Mouse (Mus musculus): Measurements from ENCODE around the gene Tuba1a.

GRCm38 (mm10) chr15:98988787-98989186 is 35.3 kb upstream of the Tuba1a start:
- TF ChIP-seq CTCF (IDR thresholded peaks at IDR 0.05; ENCODE audit: borderline replicate concordance, control insufficient read depth, extremely low read depth, insufficient read depth, low read length, poor library complexity) (no peak), POLR2A (IDR thresholded peaks at IDR 0.05; ENCODE audit: control insufficient read depth, extremely low read depth, insufficient read depth, low read length, poor library complexity) (no peak)

Measured in thymus, adult 2 months (tissue).